ENCODE assay signal across 8 mouse cellular contexts in genomic region chr2:130365211-130366094, GRCm38 (mm10). TPM values are rescaled to one million over a fixed set of nuclear protein-coding genes. Genes with fewer than 3 reads are reported as not detected.
DNase-seq lines count a peak whose midpoint lies in the region; ATAC-seq and TF ChIP-seq lines count a peak whose summit lies in the region.

No protein-coding gene starts in this region.

- no peaks in the 10 kb centered on the region for H3K9me3 ChIP-seq in lung, embryonic 14.5 days (ENCODE audit: low read depth, low read length)
- H3K9me3 ChIP-seq in liver, embryonic 11.5 days (ENCODE audit: control insufficient read depth, low read length) = no peaks in the 10 kb centered on the region
- H3K9me3 ChIP-seq in stomach, embryonic 14.5 days (ENCODE audit: control insufficient read depth, low read depth, low read length) = no peaks in the 10 kb centered on the region

- H3K4me2 ChIP-seq in lung, embryonic 14.5 days = peak overlapping the region; percentile 65
- peak overlapping the region; percentile 67 for H3K4me2 ChIP-seq in liver, embryonic 11.5 days
- peak overlapping the region; percentile 39 for H3K4me2 ChIP-seq in stomach, embryonic 14.5 days (replicated peaks; ENCODE audit: low read depth, low read length)

- peak overlapping the region; percentile 42 for H3K9ac ChIP-seq in lung, embryonic 14.5 days
- H3K9ac ChIP-seq in liver, embryonic 11.5 days (ENCODE audit: low read depth, low read length) = no peak overlapping the region; the same call in 1 of the 2 replicates
- 0 out of 2 replicates have a peak overlapping the region, but pooled peaks have one; percentile 6 for H3K9ac ChIP-seq in stomach, embryonic 14.5 days (replicated peaks; ENCODE audit: low read depth, low read length)

- H3K4me1 ChIP-seq in lung, embryonic 14.5 days (ENCODE audit: insufficient read depth) = 0 out of 2 replicates have a peak, but pooled peaks cover 2% of the 10 kb centered on the region
- no peaks in the 10 kb centered on the region for H3K4me1 ChIP-seq in liver, embryonic 11.5 days (replicated peaks; ENCODE audit: control insufficient read depth, insufficient read depth, low read length)
- H3K4me1 ChIP-seq in stomach, embryonic 14.5 days (ENCODE audit: control insufficient read depth, insufficient read depth, low read length) = no peaks in the 10 kb centered on the region

- H3K27me3 ChIP-seq in lung, embryonic 14.5 days (ENCODE audit: insufficient read depth, low read length) = peaks cover 36% of the 10 kb centered on the region
- peaks cover 45% of the 10 kb centered on the region for H3K27me3 ChIP-seq in liver, embryonic 11.5 days (replicated peaks; ENCODE audit: control insufficient read depth, insufficient read depth, low read length)
- peaks cover 17% of the 10 kb centered on the region for H3K27me3 ChIP-seq in stomach, embryonic 14.5 days (ENCODE audit: control insufficient read depth, insufficient read depth, low read length)

- H3K27ac ChIP-seq in lung, embryonic 14.5 days (ENCODE audit: low read depth) = no peak overlapping the region
- no peak overlapping the region for H3K27ac ChIP-seq in liver, embryonic 11.5 days (ENCODE audit: low read depth, low read length)
- no peak overlapping the region for H3K27ac ChIP-seq in stomach, embryonic 14.5 days (ENCODE audit: low read length)

- no peaks in the 10 kb centered on the region for H3K36me3 ChIP-seq in lung, embryonic 14.5 days (ENCODE audit: insufficient read depth)
- H3K36me3 ChIP-seq in liver, embryonic 11.5 days (ENCODE audit: control insufficient read depth, insufficient read depth, low read length) = no peaks in the 10 kb centered on the region
- no peaks in the 10 kb centered on the region for H3K36me3 ChIP-seq in stomach, embryonic 14.5 days (ENCODE audit: control insufficient read depth, insufficient read depth, low read length)

- 6% methylated on average over 30 of the region's 30 CpGs for WGBS in lung, embryonic 14.5 days
- 7% methylated on average over 27 of the region's 30 CpGs for WGBS in liver, embryonic 11.5 days
- 10% methylated on average over 28 of the region's 30 CpGs for WGBS in stomach, embryonic 14.5 days

- DNase-seq in lung, embryonic 14.5 days = peak; percentile 48
- DNase-seq in lung, postnatal 14 days = no peak
- no peak for DNase-seq in liver, embryonic 11.5 days (ENCODE audit: low spot score)
- no peak for DNase-seq in cerebellum, adult 9-10 months
- DNase-seq in layer of hippocampus, adult 9-11 months = no peak
- DNase-seq in adrenal gland, postnatal 25 days = no peak

- H3K4me3 ChIP-seq in lung, embryonic 14.5 days (ENCODE audit: low read depth, low read length) = peak overlapping the region; percentile 40
- peak overlapping the region; percentile 42 for H3K4me3 ChIP-seq in liver, embryonic 11.5 days (ENCODE audit: low read depth, low read length)
- peak overlapping the region; percentile 26 for H3K4me3 ChIP-seq in stomach, embryonic 14.5 days (ENCODE audit: low read depth, low read length)

- ATAC-seq in lung, embryonic 14.5 days (ENCODE audit: insufficient read depth) = peak; percentile 51; the same call in 1 of the 2 replicates
- peak; percentile 41; the same call in 1 of the 2 replicates for ATAC-seq in granulocyte monocyte progenitor cell, adult 5-6 weeks (replicated peaks; ENCODE audit: poor library complexity, severe bottlenecking)
- ATAC-seq in liver, embryonic 11.5 days (replicated peaks; ENCODE audit: low FRiP score) = no peak
- ATAC-seq in stomach, embryonic 14.5 days (ENCODE audit: insufficient number of reproducible peaks, insufficient read depth, low FRiP score, low read depth) = peak; percentile 8; the same call in 1 of the 2 replicates

- TF ChIP-seq CTCF in lung, embryonic 14.5 days (IDR thresholded peaks at IDR 0.05; ENCODE audit: low read depth) = peak; percentile 27

RNA-seq across cellular contexts. Expression of gene Cpxm1, which starts 31.9 kb away (rescaled TPM):
- 49.1 and 59.0 TPM in 2 replicates for polyA plus RNA-seq in lung, embryonic 14.5 days (2014; fragmentation: Nextera tagmentation; extraction: Ambion mirVana)
- total RNA-seq in granulocyte monocyte progenitor cell, adult 5-6 weeks (2014; fragmentation: Nextera tagmentation) = 3.2 TPM in 1 of 2 replicates, not detected in the other
- 0.99 TPM in 1 of 2 replicates, not detected in the other for total RNA-seq in granulocyte monocyte progenitor cell, adult 5-6 weeks (2017)
- polyA plus RNA-seq in liver, embryonic 11.5 days (2014; fragmentation: Nextera tagmentation; extraction: Ambion mirVana) = 24.3 and 26.3 TPM in 2 replicates
- 44.2 and 46.7 TPM in 2 replicates for polyA plus RNA-seq in stomach, embryonic 14.5 days (2014; fragmentation: Nextera tagmentation; extraction: Ambion mirVana)
- 3.5 and 4.2 TPM in 2 replicates for total RNA-seq in adrenal gland, postnatal 25 days (2021)

RNA-seq across cellular contexts. Expression of gene Gm28372, which starts 39.6 kb away (rescaled TPM):
- not detected in 2 replicates for polyA plus RNA-seq in lung, embryonic 14.5 days (2014; fragmentation: Nextera tagmentation; extraction: Ambion mirVana)
- total RNA-seq in granulocyte monocyte progenitor cell, adult 5-6 weeks (2014; fragmentation: Nextera tagmentation) = not detected in 2 replicates
- total RNA-seq in granulocyte monocyte progenitor cell, adult 5-6 weeks (2017) = not detected in 2 replicates
- polyA plus RNA-seq in liver, embryonic 11.5 days (2014; fragmentation: Nextera tagmentation; extraction: Ambion mirVana) = not detected in 2 replicates
- 0.13 TPM in 1 of 2 replicates, not detected in the other for polyA plus RNA-seq in stomach, embryonic 14.5 days (2014; fragmentation: Nextera tagmentation; extraction: Ambion mirVana)
- not detected in 2 replicates for total RNA-seq in adrenal gland, postnatal 25 days (2021)

RNA-seq across cellular contexts. Expression of gene 1700020A23Rik, which starts 39.6 kb away (rescaled TPM):
- polyA plus RNA-seq in lung, embryonic 14.5 days (2014; fragmentation: Nextera tagmentation; extraction: Ambion mirVana) = not detected in 2 replicates
- total RNA-seq in granulocyte monocyte progenitor cell, adult 5-6 weeks (2014; fragmentation: Nextera tagmentation) = not detected in 2 replicates
- not detected in 2 replicates for total RNA-seq in granulocyte monocyte progenitor cell, adult 5-6 weeks (2017)
- polyA plus RNA-seq in liver, embryonic 11.5 days (2014; fragmentation: Nextera tagmentation; extraction: Ambion mirVana) = not detected in 2 replicates
- polyA plus RNA-seq in stomach, embryonic 14.5 days (2014; fragmentation: Nextera tagmentation; extraction: Ambion mirVana) = not detected in 2 replicates
- not detected in 2 replicates for total RNA-seq in adrenal gland, postnatal 25 days (2021)

RNA-seq across cellular contexts. Expression of gene Tmem239, which starts 40.8 kb away (rescaled TPM):
- not detected in 2 replicates for polyA plus RNA-seq in lung, embryonic 14.5 days (2014; fragmentation: Nextera tagmentation; extraction: Ambion mirVana)
- not detected in 2 replicates for total RNA-seq in granulocyte monocyte progenitor cell, adult 5-6 weeks (2014; fragmentation: Nextera tagmentation)
- not detected in 2 replicates for total RNA-seq in granulocyte monocyte progenitor cell, adult 5-6 weeks (2017)
- polyA plus RNA-seq in liver, embryonic 11.5 days (2014; fragmentation: Nextera tagmentation; extraction: Ambion mirVana) = not detected in 2 replicates
- not detected in 2 replicates for polyA plus RNA-seq in stomach, embryonic 14.5 days (2014; fragmentation: Nextera tagmentation; extraction: Ambion mirVana)
- not detected in 2 replicates for total RNA-seq in adrenal gland, postnatal 25 days (2021)

RNA-seq across cellular contexts. Expression of gene Vps16, which starts 58.7 kb away (rescaled TPM):
- 63.3 and 66.0 TPM in 2 replicates for polyA plus RNA-seq in lung, embryonic 14.5 days (2014; fragmentation: Nextera tagmentation; extraction: Ambion mirVana)
- 128 and 155 TPM in 2 replicates for total RNA-seq in granulocyte monocyte progenitor cell, adult 5-6 weeks (2014; fragmentation: Nextera tagmentation)
- total RNA-seq in granulocyte monocyte progenitor cell, adult 5-6 weeks (2017) = 129 and 167 TPM in 2 replicates
- polyA plus RNA-seq in liver, embryonic 11.5 days (2014; fragmentation: Nextera tagmentation; extraction: Ambion mirVana) = 69.6 and 80.5 TPM in 2 replicates
- polyA plus RNA-seq in stomach, embryonic 14.5 days (2014; fragmentation: Nextera tagmentation; extraction: Ambion mirVana) = 69.7 and 71.3 TPM in 2 replicates
- 80.9 and 81.9 TPM in 2 replicates for total RNA-seq in adrenal gland, postnatal 25 days (2021)
